Mouse (Mus musculus) CD4-positive helper T cell, adult 2 months (primary cell): ENCODE data around the gene Ipo11.
"Not testable (repeated sequence)": the region's sequence is repeated elsewhere in the genome, so short reads cannot be mapped to it uniquely, and the experiment has no call there.

ENCODE experiments used
- DNase-seq: peaks from one replicate; pipeline ENCODE4 v3.0.0-alpha.2; 2012; ENCODE audit warnings: low read depth, missing footprints, low spot score

Ipo11 gene

DNA sequence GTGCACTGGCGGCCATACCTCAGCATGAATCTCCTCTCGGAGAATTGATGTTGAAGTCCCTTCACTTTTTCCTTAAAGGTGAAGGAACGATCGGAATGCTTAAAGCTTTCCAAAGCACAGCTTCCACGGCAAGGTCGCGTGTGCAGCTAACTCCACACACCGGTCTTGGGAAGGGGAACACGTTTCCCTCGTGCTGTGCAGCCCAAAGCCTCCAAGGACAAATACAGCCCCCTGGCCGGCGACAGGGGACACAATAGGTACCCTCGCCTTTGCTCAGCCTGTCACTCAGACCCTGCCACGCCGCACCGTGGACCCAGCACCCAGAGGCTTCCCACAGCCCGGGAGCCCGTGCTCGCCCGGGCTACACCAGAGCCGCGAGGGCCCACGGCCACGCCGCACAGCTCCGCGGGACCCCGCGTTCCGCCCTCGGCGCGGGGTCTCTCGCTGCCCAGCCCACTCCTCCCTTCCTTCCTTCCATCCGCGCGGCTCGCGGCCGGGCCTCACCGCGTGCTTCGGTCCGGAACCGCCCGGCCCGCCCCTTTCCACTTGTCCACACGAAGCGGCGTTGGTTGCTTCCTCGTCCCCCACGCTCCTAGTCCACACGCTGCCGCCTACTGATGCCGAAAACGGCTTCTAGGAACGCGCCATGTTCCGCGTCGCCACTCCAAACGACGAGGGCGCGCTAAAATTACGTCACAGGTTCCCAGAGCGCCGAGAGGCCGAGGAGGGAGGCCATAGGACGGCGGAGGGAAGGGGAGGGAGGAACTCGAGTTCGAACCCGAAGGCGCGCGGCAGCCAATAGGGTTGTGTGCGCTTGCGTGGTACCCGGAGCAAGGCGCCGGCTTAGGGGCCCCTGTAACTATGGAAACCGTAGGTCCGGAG is at the start of gene Ipo11:
Gene Ipo11, minus strand, starts transcription at position 703 of the 882 bp plus-strand sequence.
- DNase-seq = peak; percentile 95

DNA sequence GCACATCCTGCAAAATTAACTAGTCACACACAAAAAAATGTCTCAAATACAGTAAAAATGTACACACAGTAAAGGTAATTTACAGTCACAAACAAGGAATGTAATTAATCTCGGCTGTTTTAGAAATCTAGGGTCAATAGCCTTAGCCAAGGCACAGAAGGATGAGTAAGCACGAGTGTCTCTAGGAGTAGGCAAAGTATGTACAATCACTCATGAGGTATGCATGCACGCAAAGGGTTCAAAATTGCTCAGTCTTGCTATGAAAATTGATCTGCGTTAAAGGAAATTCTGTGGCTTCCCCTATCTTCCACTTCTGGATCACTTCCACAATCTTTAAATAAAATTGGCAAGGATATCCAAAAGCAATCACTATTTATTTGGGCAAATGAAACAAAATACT is 24.7 kb upstream of the Ipo11 start:
- no peak for DNase-seq

DNA sequence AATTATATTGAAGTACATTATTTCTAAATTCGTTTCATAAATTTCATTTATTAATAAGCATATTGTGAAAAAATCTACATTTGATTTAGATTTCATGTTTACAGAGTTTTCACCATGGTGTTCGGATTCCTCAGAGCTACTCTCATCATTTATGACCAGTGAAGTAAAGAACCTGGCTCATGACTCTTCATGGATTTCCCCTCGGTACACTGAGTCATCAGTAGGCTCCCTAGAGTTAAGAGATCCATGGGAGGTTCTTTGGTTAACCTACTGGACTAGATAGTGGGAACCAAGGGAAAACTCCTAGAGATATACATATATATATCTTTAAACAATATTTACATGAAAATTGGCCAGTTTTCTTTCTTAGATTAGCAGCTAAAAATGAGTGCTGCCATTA is 23.8 kb upstream of the Ipo11 start:
- no peak for DNase-seq

DNA sequence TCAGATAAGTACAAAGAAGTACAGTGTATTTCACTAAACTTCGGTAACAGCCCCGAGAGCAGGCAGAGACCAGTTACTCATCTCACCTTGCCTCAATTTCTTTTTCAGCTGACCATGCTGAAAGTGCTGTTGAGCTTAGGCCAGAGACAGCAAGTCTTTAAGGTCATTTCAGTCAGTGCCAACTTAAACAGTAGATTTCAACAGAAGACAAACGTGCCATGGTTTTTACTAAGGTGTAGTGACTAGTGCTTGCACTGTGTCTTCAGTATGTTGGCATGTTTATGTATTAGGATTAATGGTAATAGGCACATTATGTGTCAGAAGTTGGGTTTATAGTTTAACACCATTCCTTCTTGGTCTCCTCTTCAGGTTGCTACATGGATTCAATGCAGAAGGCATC is 21.5 kb upstream of the Ipo11 start:
- no peak for DNase-seq

DNA sequence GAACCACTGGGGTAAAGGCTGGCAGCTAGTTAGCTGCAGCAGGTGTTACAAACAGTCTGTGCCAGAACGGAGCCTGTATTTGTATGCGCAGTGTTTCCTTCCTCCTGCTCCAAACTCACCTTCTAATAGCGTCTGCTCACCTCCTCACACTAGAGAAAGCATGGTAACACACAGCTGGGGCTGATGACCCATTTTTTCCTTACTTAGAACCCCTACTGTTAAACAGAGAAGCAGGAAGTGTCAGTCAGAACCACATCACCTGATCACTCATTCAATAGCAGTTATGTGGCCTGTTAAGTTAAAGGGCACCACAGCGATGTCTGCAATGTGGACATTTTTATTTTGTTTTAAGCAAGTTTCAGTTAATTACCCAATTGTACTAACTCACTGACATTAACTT is 20.8 kb upstream of the Ipo11 start:
- no peak for DNase-seq

DNA sequence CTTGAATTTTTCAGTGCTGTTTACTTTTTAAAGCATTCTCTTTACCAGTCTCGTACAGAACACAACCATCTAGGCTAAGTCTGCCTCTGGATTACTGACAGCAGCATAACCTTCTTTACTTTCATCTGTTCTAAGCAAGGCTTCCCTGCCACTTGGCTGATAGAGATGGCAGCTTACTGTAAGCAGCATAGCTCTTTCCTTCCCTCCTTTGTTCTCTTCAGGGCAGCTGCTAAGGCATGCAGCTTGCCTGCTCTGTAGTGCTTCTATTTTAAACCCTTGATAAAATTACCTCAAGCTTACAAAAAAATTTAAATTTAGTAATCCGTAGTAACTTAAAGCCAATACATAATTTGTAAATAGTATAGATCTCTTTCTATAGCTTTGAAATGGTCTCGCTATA is 18.1 kb upstream of the Ipo11 start:
- DNase-seq = no peak

DNA sequence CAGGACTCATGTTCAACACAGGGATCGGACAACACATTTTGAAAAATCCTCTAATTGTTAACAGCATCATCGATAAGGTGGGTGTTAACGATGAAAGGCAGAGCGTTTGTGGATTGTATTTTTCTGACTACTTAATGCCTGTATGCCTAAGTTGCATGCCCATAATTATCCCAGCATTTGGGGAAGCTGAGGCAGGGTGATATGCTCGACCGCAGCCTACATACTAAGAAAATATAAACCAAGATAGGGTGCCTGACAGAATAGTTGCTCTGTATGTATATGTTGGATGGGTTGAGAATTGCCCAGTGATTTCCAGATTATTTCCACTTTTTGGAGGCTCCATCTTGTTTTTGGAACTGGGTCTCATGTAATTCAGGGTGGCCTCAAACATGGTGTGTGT is 10.8 kb upstream of the Ipo11 start:
- peak; percentile 8 for DNase-seq

DNA sequence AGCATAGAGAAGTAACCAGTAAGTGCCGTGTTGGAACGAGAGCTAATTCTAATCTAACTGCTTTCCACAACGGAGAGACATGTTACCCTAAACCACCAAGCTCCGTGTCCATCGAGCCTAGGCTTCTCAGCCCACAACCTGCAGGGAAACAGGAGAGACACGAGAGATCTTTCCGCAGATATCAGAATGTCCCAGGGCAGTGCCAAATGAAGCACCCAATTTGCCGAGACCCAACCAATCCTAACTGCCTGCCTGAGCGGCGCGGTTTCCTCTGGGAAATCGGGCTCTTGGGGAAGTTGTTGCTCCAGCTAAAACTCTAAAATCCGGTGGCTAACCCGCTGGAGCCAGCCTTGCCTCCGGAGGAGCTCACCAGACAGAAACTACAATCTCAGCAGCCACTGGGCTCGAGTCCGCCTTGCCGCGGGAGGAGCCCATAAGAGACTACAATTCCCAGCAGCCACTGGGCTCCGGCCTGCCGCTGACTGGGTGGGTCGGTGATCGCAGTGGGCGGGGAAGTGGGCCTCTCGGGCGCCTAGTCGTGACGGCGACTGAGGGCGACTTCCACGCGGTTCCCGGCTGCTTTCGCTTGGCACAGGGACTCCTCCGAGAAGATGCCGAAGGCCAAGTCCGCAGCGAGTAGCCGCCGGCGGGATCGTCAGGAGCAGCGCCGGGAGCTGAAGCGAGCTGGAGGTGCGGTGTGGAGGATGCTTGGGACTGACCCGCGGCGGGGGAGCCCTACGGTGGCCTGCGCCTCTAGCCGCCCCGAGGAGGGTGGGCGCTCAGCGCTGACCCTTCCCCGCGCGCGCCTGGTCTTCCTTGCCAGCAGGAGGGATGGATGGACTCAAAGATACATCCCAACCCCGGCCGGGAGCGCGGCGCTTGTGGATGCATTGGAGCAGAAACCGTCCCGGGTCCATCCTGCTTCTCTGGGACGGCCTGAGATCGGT is 10.1 kb upstream of the Ipo11 start, which contains the start of gene Dimt1:
Gene Dimt1, plus strand, starts transcription at position 534 of the 947 bp plus-strand sequence.
- DNase-seq = peak; percentile 95

DNA sequence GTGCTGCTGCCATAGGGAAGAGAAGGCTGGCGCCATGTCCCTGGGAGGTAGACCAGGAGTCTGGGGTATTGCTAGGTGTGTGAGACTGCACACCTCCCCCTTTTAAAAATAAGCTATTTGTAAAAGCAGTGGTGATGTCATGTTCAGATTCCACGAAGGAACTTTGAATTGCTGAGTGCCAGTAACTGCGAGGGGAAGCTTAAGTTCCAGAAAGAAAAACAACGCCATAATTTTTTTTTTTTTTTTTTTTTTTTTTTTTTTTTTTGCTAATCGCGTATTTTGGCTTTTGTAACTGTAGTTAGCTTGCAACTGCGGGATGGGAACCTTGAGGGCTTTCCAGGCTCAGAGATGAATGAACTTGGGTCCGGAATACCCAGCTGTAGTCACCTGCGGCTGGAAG is 8.8 kb upstream of the Ipo11 start:
- no peak for DNase-seq

DNA sequence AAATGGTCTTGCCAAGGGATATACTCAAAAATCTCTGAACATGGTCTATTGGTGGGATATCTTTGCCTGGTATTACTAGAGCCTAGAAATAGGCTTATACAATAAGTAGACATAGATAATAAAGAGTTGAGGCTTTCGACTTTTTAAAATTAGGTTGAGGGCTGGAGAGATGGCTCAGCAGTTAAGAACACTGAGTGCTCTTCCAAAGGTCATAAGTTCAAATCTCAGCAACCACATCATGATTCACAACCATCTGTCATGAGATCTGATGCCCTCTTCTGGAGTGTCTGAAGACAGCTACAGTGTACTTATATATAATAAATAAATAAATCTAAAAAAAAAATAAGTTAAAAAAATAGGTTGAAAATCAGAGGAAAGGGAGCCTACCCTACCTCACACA is 6.0 kb upstream of the Ipo11 start:
- no peak for DNase-seq

DNA sequence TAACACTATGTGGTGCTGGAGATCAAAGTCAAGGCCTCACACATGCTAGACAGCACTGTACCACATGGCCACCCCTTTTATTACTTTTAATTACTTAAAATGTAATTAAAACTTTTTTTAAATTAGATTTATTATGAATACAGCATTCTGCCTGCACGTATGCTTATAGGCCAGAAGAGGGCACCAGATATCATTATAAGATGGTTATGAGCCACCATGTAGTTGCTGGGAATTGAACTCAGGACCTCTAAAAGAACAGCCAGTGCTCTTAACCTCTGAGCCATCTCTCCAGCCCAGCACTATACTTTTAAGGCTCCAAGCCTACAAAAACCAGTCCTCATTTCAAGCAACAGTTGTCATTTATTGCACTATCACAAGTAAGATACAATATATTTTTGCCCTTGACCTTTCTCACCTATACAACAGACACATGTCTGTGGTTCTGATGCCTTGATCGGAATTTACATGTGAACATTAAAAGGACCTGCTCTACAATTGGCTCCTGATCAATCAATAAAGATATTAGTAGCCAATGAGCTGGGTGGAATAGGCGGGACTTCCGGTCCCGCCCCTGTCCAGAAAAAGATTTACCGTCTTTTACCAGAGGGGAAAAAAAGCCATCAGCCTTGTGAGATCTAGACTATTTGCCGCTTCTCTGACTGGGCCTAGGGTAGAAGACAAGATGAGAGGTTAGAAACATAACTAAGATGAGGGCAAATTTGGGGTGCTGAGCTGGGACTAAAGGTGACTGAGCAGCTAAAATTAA is 4.6 kb upstream of the Ipo11 start:
- DNase-seq = peak; percentile 17

DNA sequence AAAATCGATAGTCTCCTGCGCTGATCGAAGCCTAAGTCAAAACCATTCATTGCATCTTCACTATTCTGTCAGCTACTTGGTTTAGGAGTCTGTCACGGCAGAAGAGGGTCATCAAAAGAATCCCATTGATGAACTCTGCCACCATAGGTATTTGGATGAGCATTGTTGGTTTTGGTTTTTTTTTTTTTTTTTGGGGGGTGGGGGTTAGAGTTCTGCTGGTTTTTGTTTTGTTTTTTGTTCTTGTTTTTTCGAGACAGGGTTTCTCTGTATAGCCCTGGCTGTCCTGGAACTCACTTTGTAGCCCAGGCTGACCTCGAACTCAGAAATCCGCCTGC is 347 bp upstream of the Ipo11 start:
- DNase-seq = no peak

DNA sequence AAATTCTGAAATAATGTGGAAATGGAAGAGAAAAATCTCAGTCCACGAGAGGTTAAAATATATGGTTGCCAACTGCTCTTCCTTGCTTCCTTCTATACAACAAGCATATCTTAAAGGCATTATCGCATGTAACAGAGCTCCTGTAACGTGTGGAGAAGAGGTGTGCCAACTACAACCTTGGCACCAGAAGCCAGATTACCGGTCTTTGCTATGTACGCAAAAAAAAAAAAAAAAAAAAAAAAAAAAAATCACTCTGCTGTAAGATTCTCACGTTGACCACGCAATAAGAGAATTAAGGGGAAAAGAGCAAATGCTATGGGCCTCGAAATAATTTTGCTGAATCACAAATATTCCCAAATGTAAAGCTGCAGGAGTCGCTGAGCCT is 895 bp downstream of the Ipo11 start:
- no peak for DNase-seq

DNA sequence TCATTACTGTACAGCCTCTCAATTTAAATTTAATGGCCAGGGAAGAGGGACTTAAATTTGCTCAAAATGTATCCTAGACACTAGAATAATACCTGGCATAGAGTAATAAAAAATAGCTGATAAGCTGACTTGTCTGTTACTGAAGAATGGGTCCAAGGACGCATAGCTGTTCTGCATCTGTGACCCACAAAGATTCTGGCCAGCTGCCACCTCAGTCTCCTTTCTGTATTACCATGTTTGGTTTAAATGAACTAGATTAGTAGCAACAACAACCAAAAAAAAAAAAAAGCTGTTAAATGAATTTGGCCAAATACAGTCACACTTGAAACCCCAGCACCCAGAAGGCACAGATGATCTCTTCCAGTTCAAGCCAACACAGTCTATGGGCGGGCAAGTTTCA is 7.6 kb downstream of the Ipo11 start:
- no peak for DNase-seq

DNA sequence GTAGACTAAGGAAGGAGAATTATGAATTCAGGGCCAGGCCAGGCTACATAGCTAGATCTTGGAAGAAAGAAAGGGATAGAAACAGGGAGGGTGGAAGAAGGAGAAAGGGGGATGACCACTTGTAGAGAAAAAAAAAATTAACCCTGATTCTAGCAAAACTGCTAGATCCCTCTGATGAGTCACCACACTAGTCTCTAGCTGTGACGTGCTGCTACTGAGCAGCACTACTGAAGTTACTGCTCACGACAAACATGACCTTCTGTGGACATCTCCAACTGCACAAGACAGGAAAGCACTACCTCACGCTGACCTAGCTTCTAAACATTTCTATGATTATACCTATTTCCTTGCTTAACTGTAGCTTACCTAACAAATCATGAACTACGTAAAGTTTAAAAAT is 8.5 kb downstream of the Ipo11 start:
- no peak for DNase-seq

DNA sequence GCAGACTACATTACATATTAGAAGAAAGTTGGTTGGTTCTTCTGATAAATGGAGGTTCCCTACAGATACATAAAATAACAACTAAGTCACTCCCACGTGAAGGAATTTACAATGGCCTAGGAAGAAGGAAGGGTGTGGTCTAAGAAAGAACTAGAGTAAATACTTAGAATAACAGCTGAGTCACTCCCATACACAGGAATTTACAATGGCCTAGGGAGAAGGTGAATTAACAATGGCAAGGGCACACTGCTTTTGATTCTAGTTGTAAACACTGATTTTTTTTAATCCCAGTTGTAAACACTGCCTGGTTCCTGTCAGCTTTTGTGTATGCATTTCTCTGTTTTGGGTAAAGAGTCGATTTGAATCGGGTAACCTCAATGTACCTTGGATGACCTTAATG is 10.8 kb downstream of the Ipo11 start:
- not testable (repeated sequence) for DNase-seq

DNA sequence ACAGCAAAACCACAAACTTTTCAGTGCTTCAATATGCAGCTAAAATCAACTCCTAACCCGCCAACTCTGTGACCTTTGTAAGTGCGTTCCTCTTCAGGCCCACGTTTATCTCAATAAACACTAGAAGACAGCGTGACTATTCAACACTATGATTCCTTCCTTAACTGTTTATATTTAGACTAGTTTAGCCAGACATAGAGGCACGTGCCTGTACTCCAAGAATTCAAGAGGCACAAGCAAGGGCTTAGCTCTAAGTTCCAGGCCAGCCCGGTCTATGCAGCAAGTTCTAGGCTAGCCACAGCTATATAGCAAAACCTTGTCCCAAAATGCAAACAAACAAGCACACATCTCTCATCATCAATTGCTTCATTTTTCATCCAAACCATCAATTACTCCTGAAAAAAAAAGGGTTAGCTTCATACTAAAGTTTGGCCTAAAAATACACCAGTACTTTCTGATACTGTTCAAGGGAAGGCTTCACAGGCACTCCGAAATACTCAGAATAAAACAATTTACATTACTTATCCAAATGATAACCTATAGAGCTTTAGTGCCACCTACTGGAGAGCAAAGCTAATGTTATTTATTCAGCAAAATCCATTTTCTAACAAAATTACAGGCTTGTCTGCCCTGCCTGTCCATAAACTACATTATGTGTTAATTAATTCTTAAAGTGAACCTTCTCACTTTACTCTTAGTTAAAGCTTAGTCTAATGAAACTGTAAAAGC is 18.3 kb downstream of the Ipo11 start:
- DNase-seq = peak; percentile 41

DNA sequence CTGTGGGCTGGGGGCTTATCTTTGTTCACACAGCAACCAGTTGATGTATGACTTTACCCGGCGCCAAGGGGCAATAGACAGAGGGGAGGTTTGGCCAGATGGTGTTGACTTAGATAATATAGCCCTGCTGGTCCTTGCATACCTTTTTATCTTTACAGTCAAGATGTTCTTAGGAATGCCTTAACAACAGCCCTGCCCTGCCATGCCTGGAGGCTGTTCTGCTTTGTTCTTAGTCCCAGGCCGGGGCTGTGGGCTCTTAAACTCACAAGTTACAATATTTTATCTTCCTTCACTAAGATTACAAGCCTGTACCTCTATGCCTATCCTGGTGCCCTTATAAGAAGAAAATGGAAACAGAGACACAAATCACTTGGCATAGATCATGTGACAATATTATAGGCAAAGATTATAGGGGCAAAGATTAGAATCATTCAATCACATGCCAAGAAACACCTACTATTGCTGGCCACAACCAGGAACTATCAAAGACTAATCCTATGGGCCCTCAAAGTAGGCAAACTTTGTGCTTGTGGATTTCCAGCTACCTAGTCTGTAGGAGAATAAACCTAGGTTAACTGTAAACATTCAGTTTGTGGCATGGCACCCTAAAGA is 23.5 kb downstream of the Ipo11 start:
- no peak for DNase-seq

DNA sequence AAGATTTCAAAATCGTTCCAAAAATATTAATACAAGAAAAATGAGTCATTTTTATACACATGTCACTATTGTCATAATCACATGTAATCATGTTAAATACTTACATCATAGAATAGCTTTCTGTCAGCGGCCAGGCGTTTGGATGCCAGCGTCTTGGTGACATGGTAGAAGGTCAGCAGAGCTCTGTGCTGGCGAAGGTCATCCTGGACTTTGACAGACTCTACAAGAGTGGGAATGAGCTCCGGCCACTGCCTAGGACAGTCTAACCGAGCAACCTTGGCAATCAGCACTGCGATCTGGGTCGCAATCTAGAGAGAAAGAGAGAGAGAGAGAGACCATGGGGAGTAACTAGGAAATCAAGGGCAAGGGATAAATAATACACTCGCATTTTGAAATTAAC is 26.7 kb downstream of the Ipo11 start:
- DNase-seq = no peak

DNA sequence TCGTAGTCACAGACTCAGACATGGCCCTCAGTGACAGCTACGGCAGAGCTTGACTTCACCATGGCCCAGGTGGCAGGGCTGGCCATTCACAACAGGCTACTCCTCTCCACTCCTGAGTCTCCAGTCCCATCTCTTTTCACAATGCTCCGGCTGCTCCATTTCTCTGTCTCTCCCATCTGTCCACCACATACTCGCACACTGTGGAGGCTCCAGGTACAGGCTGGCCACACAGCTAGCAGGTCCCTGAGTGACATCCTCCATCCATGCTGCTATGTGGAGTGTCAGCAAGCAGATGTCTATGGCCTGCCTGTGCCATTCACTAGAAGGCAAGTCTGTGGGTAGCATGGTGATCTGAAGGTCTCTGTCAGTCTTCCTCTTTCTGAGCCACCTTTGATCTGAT is 29.5 kb downstream of the Ipo11 start:
- no peak for DNase-seq

DNA sequence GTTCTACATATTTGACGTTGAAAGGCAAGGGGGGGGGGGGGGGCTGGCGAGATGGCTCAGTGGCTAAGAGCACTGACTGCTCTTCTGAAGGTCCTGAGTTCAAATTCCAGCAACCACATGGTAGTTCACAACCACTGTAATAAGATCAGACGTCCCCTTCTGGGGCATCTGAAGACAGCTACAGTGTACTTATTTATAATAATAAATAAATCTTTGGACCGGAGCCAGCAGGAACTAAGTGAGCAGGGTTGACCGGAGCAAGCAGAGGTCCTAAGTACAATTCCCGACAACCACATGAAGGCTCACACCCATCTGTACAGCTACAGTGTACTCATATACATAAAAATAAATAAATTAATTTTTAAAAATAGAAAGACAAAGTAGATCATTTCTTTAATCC is 31.6 kb downstream of the Ipo11 start:
- not testable (repeated sequence) for DNase-seq
